Mouse (Mus musculus): Measurements from ENCODE around the gene Notch2. TPM values are rescaled to one million over a fixed set of nuclear protein-coding genes. Genes with fewer than 3 reads are reported as not detected.

Notch2 gene
- polyA plus RNA-seq, 1 experiment, result 24.9 TPM

- no peak overlapping the region for H3K27ac ChIP-seq (ENCODE audit: control insufficient read depth, insufficient read depth, low read length)
- no peaks in the 10 kb centered on the region; the same call in 1 of the 2 replicates for H3K4me1 ChIP-seq (replicated peaks; ENCODE audit: control insufficient read depth, insufficient read depth, low read length)
- H3K36me3 ChIP-seq (ENCODE audit: control insufficient read depth, insufficient read depth, low read length), result no peaks in the 10 kb centered on the region
- H3K27me3 ChIP-seq (ENCODE audit: control insufficient read depth, insufficient read depth, low read length), result no peaks in the 10 kb centered on the region
- no peak for TF ChIP-seq CTCF (IDR thresholded peaks at IDR 0.05; ENCODE audit: borderline replicate concordance, control insufficient read depth, extremely low read depth, insufficient read depth, low read length, poor library complexity)
- no peak for TF ChIP-seq POLR2A (IDR thresholded peaks at IDR 0.05; ENCODE audit: control insufficient read depth, extremely low read depth, insufficient read depth, low read length, poor library complexity)
- no peak for DNase-seq
- H3K4me3 ChIP-seq (ENCODE audit: control insufficient read depth, insufficient read depth, low read length), result no peak overlapping the region
- WGBS, result 97% methylated on average over 5 of the region's 5 CpGs
These were observed 76.4 kb downstream of the Notch2 start for GRCm38 (mm10) chr3:98089702-98090101.

- TF ChIP-seq POLR2A (IDR thresholded peaks at IDR 0.05; ENCODE audit: control insufficient read depth, extremely low read depth, insufficient read depth, low read length, poor library complexity) (no peak), CTCF (IDR thresholded peaks at IDR 0.05; ENCODE audit: borderline replicate concordance, control insufficient read depth, extremely low read depth, insufficient read depth, low read length, poor library complexity) (no peak)
- Histone ChIP-seq H3K4me3 (ENCODE audit: control insufficient read depth, insufficient read depth, low read length) (no peak overlapping the region), H3K4me1 (replicated peaks; ENCODE audit: control insufficient read depth, insufficient read depth, low read length) (no peaks in the 10 kb centered on the region; the same call in 1 of the 2 replicates), H3K36me3 (ENCODE audit: control insufficient read depth, insufficient read depth, low read length) (no peaks in the 10 kb centered on the region), H3K27me3 (ENCODE audit: control insufficient read depth, insufficient read depth, low read length) (no peaks in the 10 kb centered on the region), H3K27ac (ENCODE audit: control insufficient read depth, insufficient read depth, low read length) (no peak overlapping the region)
- DNase-seq, result no peak
- 88% methylated on average over 8 of the region's 8 CpGs for WGBS
These were observed 76.8 kb downstream of the Notch2 start for GRCm38 (mm10) chr3:98090129-98090528.

DNA sequence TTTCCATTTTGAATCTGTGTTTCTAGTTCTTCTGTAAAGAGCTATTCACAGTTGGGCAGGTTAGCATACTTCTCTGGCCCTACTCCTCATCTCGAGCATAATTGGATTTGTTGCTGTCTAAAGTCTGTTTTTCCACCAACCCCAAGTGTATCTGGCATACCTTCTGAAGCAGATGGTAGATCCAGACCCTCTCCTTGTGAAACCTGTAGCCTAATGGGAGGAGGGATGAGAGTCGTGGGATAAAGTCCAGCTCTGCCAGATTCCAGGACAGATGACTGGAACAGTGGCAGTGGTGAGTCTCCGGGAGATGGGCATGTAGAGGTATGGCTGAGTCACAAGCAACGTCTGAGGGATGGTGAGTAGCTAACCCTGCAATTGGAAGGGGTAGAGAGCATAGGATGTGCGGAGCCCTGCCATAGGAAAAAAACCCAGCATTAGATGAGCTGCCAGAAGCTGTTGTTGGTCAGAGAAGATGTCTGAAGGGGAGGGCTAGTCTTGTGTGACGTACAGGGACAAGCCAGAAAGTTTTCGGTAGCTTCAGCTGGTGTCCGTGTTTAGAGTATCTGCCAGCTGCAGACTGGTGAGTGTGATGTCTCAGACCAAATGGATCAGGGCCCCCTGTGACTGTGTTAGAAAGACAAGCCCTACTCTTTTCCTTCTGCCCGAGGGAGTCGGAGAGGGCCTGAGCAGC, 79.5 kb downstream of the Notch2 start:
- 94% methylated on average over 10 of the region's 10 CpGs for WGBS
- no peak for DNase-seq
- TF ChIP-seq POLR2A (IDR thresholded peaks at IDR 0.05; ENCODE audit: control insufficient read depth, extremely low read depth, insufficient read depth, low read length, poor library complexity) (no peak), CTCF (IDR thresholded peaks at IDR 0.05; ENCODE audit: borderline replicate concordance, control insufficient read depth, extremely low read depth, insufficient read depth, low read length, poor library complexity) (no peak)
- Histone ChIP-seq H3K27ac (ENCODE audit: control insufficient read depth, insufficient read depth, low read length) (no peak overlapping the region), H3K36me3 (ENCODE audit: control insufficient read depth, insufficient read depth, low read length) (no peaks in the 10 kb centered on the region), H3K4me1 (replicated peaks; ENCODE audit: control insufficient read depth, insufficient read depth, low read length) (no peaks in the 10 kb centered on the region), H3K27me3 (ENCODE audit: control insufficient read depth, insufficient read depth, low read length) (no peaks in the 10 kb centered on the region), H3K4me3 (ENCODE audit: control insufficient read depth, insufficient read depth, low read length) (no peak overlapping the region)

DNA sequence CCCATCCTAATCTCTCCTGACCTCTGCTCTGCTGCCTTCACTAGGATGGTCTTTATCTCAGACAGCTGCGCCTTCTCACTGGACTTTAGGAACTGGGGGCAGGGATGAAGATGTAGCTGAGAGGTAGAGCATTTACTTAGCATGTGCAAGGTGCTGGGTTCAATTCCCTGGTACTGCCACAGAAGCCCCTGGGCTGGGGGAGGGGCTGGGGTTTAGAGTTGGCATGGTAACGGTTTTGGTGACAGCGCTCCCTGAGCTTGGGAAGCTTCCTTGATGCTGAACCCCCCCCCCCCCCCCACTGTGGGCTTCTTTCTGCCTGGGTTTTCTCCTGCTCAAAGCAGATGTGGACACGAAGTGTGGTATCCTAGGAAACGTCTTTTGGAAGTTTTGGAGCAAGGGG, 80.6 kb downstream of the Notch2 start:
- no peak for TF ChIP-seq POLR2A (IDR thresholded peaks at IDR 0.05; ENCODE audit: control insufficient read depth, extremely low read depth, insufficient read depth, low read length, poor library complexity)
- TF ChIP-seq CTCF (IDR thresholded peaks at IDR 0.05; ENCODE audit: borderline replicate concordance, control insufficient read depth, extremely low read depth, insufficient read depth, low read length, poor library complexity), result no peak

DNA sequence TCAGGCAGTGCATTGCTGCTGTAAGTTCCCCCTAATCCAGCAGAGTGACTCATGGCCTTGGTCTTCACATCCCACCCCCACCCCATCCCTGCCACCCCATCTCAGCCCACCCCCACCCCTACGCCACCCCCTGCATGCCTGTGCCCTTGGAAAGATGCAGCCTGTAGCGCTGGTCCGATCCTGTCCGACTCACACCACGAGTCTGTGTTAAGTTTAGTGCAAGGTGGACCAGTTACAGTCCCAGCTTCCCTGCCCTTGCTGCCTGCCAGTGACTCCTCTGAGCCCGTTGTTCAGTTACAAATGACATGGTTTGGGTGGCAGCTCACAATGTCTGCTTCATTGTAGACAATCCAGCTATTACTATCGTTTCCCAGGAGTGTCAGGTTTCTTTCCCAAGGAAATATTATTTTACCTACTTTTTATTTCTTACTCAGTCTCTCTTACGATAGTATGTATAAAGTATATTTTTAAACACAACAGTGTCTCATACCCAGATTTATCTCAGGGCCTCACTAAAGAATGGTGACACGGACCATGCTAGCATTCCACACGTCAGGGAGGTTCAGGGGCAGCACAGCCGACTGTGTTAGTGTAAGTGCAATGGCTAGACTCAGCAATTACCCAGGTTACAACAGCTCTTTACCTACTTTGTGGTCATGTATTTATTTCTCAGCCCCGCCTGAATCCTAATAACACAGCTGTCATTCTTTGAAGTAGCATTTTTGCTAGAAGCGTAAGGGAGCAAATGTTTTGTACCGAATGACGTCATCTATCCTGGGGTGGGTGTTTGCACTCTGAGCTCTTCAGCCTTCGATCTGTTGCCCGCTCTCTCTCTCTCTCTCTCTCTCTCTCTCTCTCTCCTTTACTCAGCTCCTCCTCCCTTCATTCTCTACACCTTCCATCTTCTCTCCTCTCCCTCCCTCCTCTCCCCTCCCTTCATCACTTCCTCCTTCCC, 81.6 kb downstream of the Notch2 start:
- Histone ChIP-seq H3K4me3 (ENCODE audit: control insufficient read depth, insufficient read depth, low read length) (no peak overlapping the region), H3K27me3 (ENCODE audit: control insufficient read depth, insufficient read depth, low read length) (no peaks in the 10 kb centered on the region), H3K4me1 (replicated peaks; ENCODE audit: control insufficient read depth, insufficient read depth, low read length) (no peaks in the 10 kb centered on the region), H3K27ac (ENCODE audit: control insufficient read depth, insufficient read depth, low read length) (no peak overlapping the region), H3K36me3 (ENCODE audit: control insufficient read depth, insufficient read depth, low read length) (peaks cover under 1% of the 10 kb centered on the region; the same call in 1 of the 2 replicates)
- 95% methylated on average over 17 of the region's 17 CpGs for WGBS
- no peak for TF ChIP-seq POLR2A (IDR thresholded peaks at IDR 0.05; ENCODE audit: control insufficient read depth, extremely low read depth, insufficient read depth, low read length, poor library complexity)
- no peak for TF ChIP-seq CTCF (IDR thresholded peaks at IDR 0.05; ENCODE audit: borderline replicate concordance, control insufficient read depth, extremely low read depth, insufficient read depth, low read length, poor library complexity)
- DNase-seq, result no peak

More for the DNA sequence above, 80.6 kb downstream of the Notch2 start:
- Histone ChIP-seq H3K27ac (ENCODE audit: control insufficient read depth, insufficient read depth, low read length) (no peak overlapping the region), H3K4me1 (replicated peaks; ENCODE audit: control insufficient read depth, insufficient read depth, low read length) (no peaks in the 10 kb centered on the region), H3K36me3 (ENCODE audit: control insufficient read depth, insufficient read depth, low read length) (no peaks in the 10 kb centered on the region), H3K4me3 (ENCODE audit: control insufficient read depth, insufficient read depth, low read length) (no peak overlapping the region), H3K27me3 (ENCODE audit: control insufficient read depth, insufficient read depth, low read length) (no peaks in the 10 kb centered on the region)
- 93% methylated on average over 5 of the region's 5 CpGs for WGBS
- no peak for DNase-seq

- no peak for DNase-seq
- Histone ChIP-seq H3K36me3 (ENCODE audit: control insufficient read depth, insufficient read depth, low read length) (peaks cover 12% of the 10 kb centered on the region), H3K4me3 (ENCODE audit: control insufficient read depth, insufficient read depth, low read length) (no peak overlapping the region), H3K27ac (ENCODE audit: control insufficient read depth, insufficient read depth, low read length) (no peak overlapping the region), H3K27me3 (ENCODE audit: control insufficient read depth, insufficient read depth, low read length) (no peaks in the 10 kb centered on the region), H3K4me1 (replicated peaks; ENCODE audit: control insufficient read depth, insufficient read depth, low read length) (peaks cover 7% of the 10 kb centered on the region)
- WGBS, result 98% methylated on average over 7 of the region's 7 CpGs
- TF ChIP-seq POLR2A (IDR thresholded peaks at IDR 0.05; ENCODE audit: control insufficient read depth, extremely low read depth, insufficient read depth, low read length, poor library complexity) (no peak), CTCF (IDR thresholded peaks at IDR 0.05; ENCODE audit: borderline replicate concordance, control insufficient read depth, extremely low read depth, insufficient read depth, low read length, poor library complexity) (no peak)
These were observed 83.7 kb downstream of the Notch2 start for GRCm38 (mm10) chr3:98096981-98097380.

Data from thymus, adult 2 months (tissue).